Mouse (Mus musculus) heart, postnatal 0 days (tissue): ENCODE measurements around the gene Edem2. TPM values are rescaled to one million over a fixed set of nuclear protein-coding genes. Genes with fewer than 3 reads are reported as not detected.

ENCODE experiments used
- ATAC-seq: fragments of 200-750 bp; cut with Nextera tagmentation; 2 replicates; pipeline ENCODE4 v1.8.0; 2017; ENCODE audit warnings: low read depth, moderate number of reproducible peaks, moderate library complexity; ENCODE audit not compliant: insufficient read depth
- DNase-seq: peaks from one replicate; pipeline ENCODE4 v3.0.0-alpha.2; 2016; ENCODE audit warnings: low spot score
- H3K27ac ChIP-seq: fragments of 300-500 bp; sonication (generic); 2 replicates; pipeline ENCODE4 v1.5.1; 2014; ENCODE audit warnings: low read depth, mild to moderate bottlenecking
- H3K27me3 ChIP-seq: fragments of 300-500 bp; sonication (generic); 2 replicates; pipeline ENCODE4 v1.6.1; 2014; ENCODE audit warnings: low read length, mixed read lengths; ENCODE audit not compliant: control insufficient read depth, insufficient read depth
- H3K36me3 ChIP-seq: fragments of 300-500 bp; sonication (generic); replicated peaks from 2 replicates; pipeline ENCODE4 v1.6.1; 2014; ENCODE audit warnings: low read length, mixed read lengths; ENCODE audit not compliant: control insufficient read depth, insufficient read depth
- H3K4me1 ChIP-seq: fragments of 300-500 bp; sonication (generic); 2 replicates; pipeline ENCODE4 v1.6.1; 2014; ENCODE audit warnings: antibody characterized with exemption; ENCODE audit not compliant: control insufficient read depth, insufficient read depth
- H3K4me2 ChIP-seq: fragments of 300-500 bp; sonication (generic); 2 replicates; pipeline ENCODE4 v1.6.1; 2014; ENCODE audit warnings: low read depth, mild to moderate bottlenecking, low read length, moderate library complexity
- H3K4me3 ChIP-seq: fragments of 300-500 bp; sonication (generic); 2 replicates; pipeline ENCODE4 v1.5.1; 2014; ENCODE audit warnings: low read depth, low read length
- H3K9ac ChIP-seq: fragments of 300-500 bp; sonication (generic); replicated peaks from 2 replicates; pipeline ENCODE4 v1.6.1; 2014; ENCODE audit warnings: low read depth, low read length, mixed read lengths
- H3K9me3 ChIP-seq: fragments of 300-500 bp; sonication (generic); replicated peaks from 2 replicates; pipeline ENCODE4 v1.6.1; 2016; ENCODE audit warnings: low read length; ENCODE audit not compliant: control insufficient read depth
- CTCF ChIP-seq: IDR thresholded peaks from 2 replicates; pipeline ENCODE4 v1.5.1; 2016; ENCODE audit warnings: antibody characterized with exemption, control low read depth, low read depth
- EP300 ChIP-seq: IDR thresholded peaks from 2 replicates; pipeline ENCODE4 v1.6.1; 2016; ENCODE audit warnings: antibody characterized with exemption, low read depth
- WGBS: fragments of 180-500 bp; shearing (Covaris S2); extraction: QIAGEN DNeasy Blood & Tissue Kit; methylation state at CpG from one replicate; pipeline ENCODE4 v1.1.7; 2014; 5-methylcytosine and 5-hydroxymethylcytosine counted together
- polyA plus RNA-seq: library from polyadenylated mRNA; unstranded; fragments of >200 nt; fragmentation: Nextera tagmentation; extraction: Ambion mirVana; gene quantifications from 2 replicates; pipeline ENCODE4 v1.2.1, GENCODE M21; 2015
- total RNA-seq: library from RNA; depleted of rRNA; stranded (reverse); fragments of >200 nt; gene quantifications from 2 replicates; pipeline ENCODE4 v1.2.3, GENCODE M21; 2014; ENCODE audit warnings: low replicate concordance; rRNA removed

Gene Edem2
- total RNA-seq, result 9.7 and 18.4 TPM in 2 replicates
- 14.8 and 18.1 TPM in 2 replicates for polyA plus RNA-seq

- Histone ChIP-seq H3K4me1 (peaks cover 6% of the 10 kb centered on the region), H3K4me2 (peak within 1 kb of the TSS; percentile 96), H3K27me3 (no peaks in the 10 kb centered on the region), H3K9me3 (no peaks in the 10 kb centered on the region), H3K9ac (peak within 1 kb of the TSS; percentile 57), H3K36me3 (no peaks in the 10 kb centered on the region), H3K27ac (no peak within 1 kb of the TSS), H3K4me3 (peak within 1 kb of the TSS; percentile 75)
- WGBS, result under 1% methylated on average over 32 of the region's 33 CpGs
- TF ChIP-seq CTCF, result no peak
- ATAC-seq, result peak; percentile 92
- DNase-seq, result peak; percentile 90
Observed at GRCm38 (mm10) chr2:155729158-155729645, at the start of gene Edem2. Gene Edem2 (minus strand): TSS chr2:155729475.

- TF ChIP-seq EP300, result no peak
- no peak for TF ChIP-seq CTCF
- no peak for DNase-seq
- Histone ChIP-seq H3K4me2 (no peak overlapping the region), H3K4me3 (no peak overlapping the region), H3K9me3 (no peaks in the 10 kb centered on the region), H3K36me3 (no peaks in the 10 kb centered on the region), H3K4me1 (no peaks in the 10 kb centered on the region), H3K27ac (no peak overlapping the region), H3K9ac (no peak overlapping the region), H3K27me3 (peaks cover 38% of the 10 kb centered on the region)
- ATAC-seq, result no peak
- 50% methylated on average over 7 of the region's 7 CpGs for WGBS
Observed at GRCm38 (mm10) chr2:155779066-155779465, 49.8 kb upstream of the Edem2 start.

- H3K4me3 ChIP-seq, result no peak overlapping the region
- no peak overlapping the region for H3K9ac ChIP-seq
- no peak overlapping the region for H3K27ac ChIP-seq
- H3K36me3 ChIP-seq, result no peaks in the 10 kb centered on the region
- 50% methylated on average over 6 of the region's 6 CpGs for WGBS
- DNase-seq (no peak), ATAC-seq (no peak)
- TF ChIP-seq CTCF (no peak), EP300 (no peak)
- H3K4me2 ChIP-seq, result no peak overlapping the region
- no peaks in the 10 kb centered on the region for H3K9me3 ChIP-seq
- peaks cover 49% of the 10 kb centered on the region for H3K27me3 ChIP-seq
- no peaks in the 10 kb centered on the region for H3K4me1 ChIP-seq
Observed at GRCm38 (mm10) chr2:155778004-155778403, 48.7 kb upstream of the Edem2 start.

GRCm38 (mm10) chr2:155777688-155777985, 48.4 kb upstream of the Edem2 start:
- no peak overlapping the region for H3K27ac ChIP-seq
- DNase-seq, result no peak
- H3K9ac ChIP-seq, result no peak overlapping the region
- no peaks in the 10 kb centered on the region for H3K9me3 ChIP-seq
- no peaks in the 10 kb centered on the region for H3K36me3 ChIP-seq
- TF ChIP-seq CTCF (no peak), EP300 (no peak)
- no peak overlapping the region for H3K4me2 ChIP-seq
- ATAC-seq, result no peak
- no peaks in the 10 kb centered on the region for H3K4me1 ChIP-seq
- WGBS, result 74% methylated on average over 4 of the region's 4 CpGs
- peaks cover 52% of the 10 kb centered on the region for H3K27me3 ChIP-seq
- H3K4me3 ChIP-seq, result no peak overlapping the region

GRCm38 (mm10) chr2:155776824-155777687, 47.8 kb upstream of the Edem2 start:
- Histone ChIP-seq H3K9ac (no peak overlapping the region), H3K4me1 (no peaks in the 10 kb centered on the region), H3K4me3 (no peak overlapping the region), H3K27ac (no peak overlapping the region), H3K9me3 (no peaks in the 10 kb centered on the region), H3K4me2 (no peak overlapping the region), H3K36me3 (no peaks in the 10 kb centered on the region), H3K27me3 (peaks cover 56% of the 10 kb centered on the region)
- ATAC-seq, result no peak
- DNase-seq, result no peak
- WGBS, result 54% methylated on average over 10 of the region's 10 CpGs
- no peak for TF ChIP-seq CTCF

- H3K9ac ChIP-seq, result no peak overlapping the region
- DNase-seq (peak; percentile 42), ATAC-seq (peak; percentile 86)
- no peaks in the 10 kb centered on the region for H3K4me1 ChIP-seq
- 3% methylated on average over 42 of the region's 44 CpGs for WGBS
- H3K27me3 ChIP-seq, result peaks cover 60% of the 10 kb centered on the region
- peak overlapping the region; percentile 44 for H3K4me3 ChIP-seq
- TF ChIP-seq EP300 (no peak), CTCF (no peak)
- no peak overlapping the region for H3K27ac ChIP-seq
- H3K36me3 ChIP-seq, result no peaks in the 10 kb centered on the region
- H3K9me3 ChIP-seq, result no peaks in the 10 kb centered on the region
- H3K4me2 ChIP-seq, result peak overlapping the region; percentile 91
Observed at GRCm38 (mm10) chr2:155775685-155776263, 46.5 kb upstream of the Edem2 start.
